Mouse (Mus musculus) kidney, embryonic 15.5 days (tissue): Measurements from ENCODE around the gene Hspb9. TPM values are rescaled to one million over a fixed set of nuclear protein-coding genes. Genes with fewer than 3 reads are reported as not detected.

Source experiments
- ATAC-seq: fragments of 200-750 bp; cut with Nextera tagmentation; replicated peaks from 2 replicates; pipeline ENCODE4 v1.8.0; 2017; ENCODE audit warnings: moderate TSS enrichment; ENCODE audit not compliant: low FRiP score
- H3K27ac ChIP-seq: fragments of 300-500 bp; sonication (generic); 2 replicates; pipeline ENCODE4 v1.5.1; 2015; ENCODE audit warnings: mild to moderate bottlenecking, inconsistent platforms
- H3K27me3 ChIP-seq: fragments of 300-500 bp; sonication (generic); 2 replicates; pipeline ENCODE4 v1.6.1; 2015; ENCODE audit warnings: inconsistent platforms
- H3K36me3 ChIP-seq: fragments of 300-500 bp; sonication (generic); 2 replicates; pipeline ENCODE4 v1.6.1; 2015; ENCODE audit warnings: inconsistent platforms
- H3K4me1 ChIP-seq: fragments of 300-500 bp; sonication (generic); 2 replicates; pipeline ENCODE4 v1.6.1; 2015; ENCODE audit warnings: inconsistent platforms
- H3K4me2 ChIP-seq: fragments of 300-500 bp; sonication (generic); 2 replicates; pipeline ENCODE4 v1.6.1; 2015; ENCODE audit warnings: moderate library complexity, mild to moderate bottlenecking, inconsistent platforms
- H3K4me3 ChIP-seq: fragments of 300-500 bp; sonication (generic); replicated peaks from 2 replicates; pipeline ENCODE4 v1.5.1; 2015; ENCODE audit warnings: mild to moderate bottlenecking, inconsistent platforms
- H3K9ac ChIP-seq: fragments of 300-500 bp; sonication (generic); 2 replicates; pipeline ENCODE4 v1.6.1; 2015; ENCODE audit warnings: mild to moderate bottlenecking, inconsistent platforms
- H3K9me3 ChIP-seq: fragments of 300-500 bp; sonication (generic); replicated peaks from 2 replicates; pipeline ENCODE4 v1.6.1; 2016; ENCODE audit warnings: inconsistent platforms
- WGBS: fragments of 180-500 bp; shearing (Covaris S2); methylation state at CpG from one replicate; pipeline ENCODE4 v1.1.7; 2015; ENCODE audit warnings: mixed read lengths; 5-methylcytosine and 5-hydroxymethylcytosine counted together
- polyA plus RNA-seq: library from polyadenylated mRNA; unstranded; fragments of >200 nt; fragmentation: Nextera tagmentation; extraction: Ambion mirVana; gene quantifications from 2 replicates; pipeline ENCODE4 v1.2.1, GENCODE M21; 2015

Gene Hspb9
- polyA plus RNA-seq, 1 experiment from 2014 or later, result not detected

DNA sequence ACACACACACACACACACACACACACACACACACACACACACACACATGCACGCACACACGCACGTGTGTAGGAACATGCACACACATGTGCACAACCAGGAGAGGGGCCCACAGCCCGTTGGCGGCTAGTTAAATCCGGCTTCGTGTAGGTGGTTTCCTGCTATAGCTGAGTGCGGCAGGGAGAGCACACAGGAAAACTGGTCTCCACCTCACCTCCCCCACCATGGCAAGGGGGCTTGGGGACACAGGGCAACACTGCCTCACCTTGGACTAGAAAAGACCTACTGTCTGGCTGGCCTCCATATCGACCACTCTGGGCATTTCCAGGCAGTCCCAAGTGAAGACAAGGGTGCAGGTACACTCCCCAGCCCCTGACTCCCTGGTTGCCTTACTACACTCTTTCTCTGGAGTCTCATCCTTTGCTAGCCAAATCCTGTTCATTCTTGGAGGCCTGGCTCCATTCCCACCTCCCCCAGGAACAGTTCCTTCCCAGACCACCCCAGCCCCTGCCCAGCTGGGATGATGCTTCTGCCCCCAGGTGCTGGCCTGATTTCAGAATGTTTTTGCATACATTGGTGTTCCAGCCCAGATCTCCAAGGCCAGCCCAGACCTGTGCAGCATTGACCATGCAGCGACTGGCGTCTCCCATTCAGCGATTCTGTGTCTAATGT lies 40.5 kb downstream of the Hspb9 start:
- Histone ChIP-seq H3K9ac (no peak overlapping the region), H3K4me3 (no peak overlapping the region), H3K36me3 (no peaks in the 10 kb centered on the region), H3K9me3 (no peaks in the 10 kb centered on the region), H3K4me2 (no peak overlapping the region), H3K27me3 (peaks cover 43% of the 10 kb centered on the region), H3K27ac (no peak overlapping the region), H3K4me1 (peaks cover 14% of the 10 kb centered on the region)
- WGBS, result 84% methylated on average over 12 of the region's 12 CpGs
- ATAC-seq, result no peak

DNA sequence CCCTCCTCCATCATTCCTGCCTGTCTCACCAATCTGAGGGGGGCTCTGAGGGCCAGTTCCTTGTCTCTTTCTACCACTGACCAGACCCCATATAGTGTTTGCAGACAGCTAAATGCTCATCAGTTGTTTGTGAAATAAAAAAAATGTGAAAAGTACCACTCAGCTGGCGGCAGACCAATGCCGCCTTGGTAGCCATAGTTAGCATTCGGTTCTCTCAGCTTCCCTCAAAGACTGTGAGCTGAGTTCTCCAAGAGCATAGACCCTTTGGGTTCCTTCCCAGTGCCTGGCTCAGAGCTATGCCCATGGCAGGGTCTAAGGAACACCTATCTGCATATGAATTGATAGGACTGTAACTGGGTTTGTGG lies 41.0 kb downstream of the Hspb9 start:
- Histone ChIP-seq H3K27ac (no peak overlapping the region), H3K4me1 (peaks cover 15% of the 10 kb centered on the region), H3K4me2 (no peak overlapping the region), H3K4me3 (no peak overlapping the region), H3K9me3 (no peaks in the 10 kb centered on the region), H3K9ac (no peak overlapping the region), H3K36me3 (no peaks in the 10 kb centered on the region), H3K27me3 (peaks cover 43% of the 10 kb centered on the region)
- ATAC-seq, result no peak
- 91% methylated on average over 3 of the region's 3 CpGs for WGBS

DNA sequence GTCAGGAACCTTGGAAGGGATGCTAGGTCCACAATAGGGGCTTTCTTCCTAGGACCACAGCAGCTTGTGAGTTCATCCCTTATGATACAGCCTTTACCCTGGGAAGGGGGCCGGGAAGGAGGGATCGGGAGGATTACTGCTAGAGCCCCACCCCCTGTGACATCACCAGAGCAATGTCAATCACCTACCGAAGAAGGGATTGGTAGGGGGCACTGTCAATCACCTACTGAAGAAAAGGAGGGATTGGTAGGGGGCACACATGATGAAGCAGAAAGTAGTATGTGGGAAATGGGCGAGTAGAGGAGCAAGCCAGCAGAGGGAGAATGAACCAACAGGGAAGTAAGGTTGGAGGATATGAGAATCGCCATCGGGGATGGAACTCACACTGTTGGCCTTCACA lies 42.8 kb downstream of the Hspb9 start:
- H3K27ac ChIP-seq, result no peak overlapping the region
- no peak for ATAC-seq
- H3K36me3 ChIP-seq, result no peaks in the 10 kb centered on the region
- no peak overlapping the region for H3K4me3 ChIP-seq
- H3K9me3 ChIP-seq, result no peaks in the 10 kb centered on the region
- WGBS, result 63% methylated on average over 6 of the region's 6 CpGs
- H3K9ac ChIP-seq, result no peak overlapping the region
- peaks cover 52% of the 10 kb centered on the region for H3K27me3 ChIP-seq
- peaks cover 19% of the 10 kb centered on the region for H3K4me1 ChIP-seq
- no peak overlapping the region for H3K4me2 ChIP-seq

DNA sequence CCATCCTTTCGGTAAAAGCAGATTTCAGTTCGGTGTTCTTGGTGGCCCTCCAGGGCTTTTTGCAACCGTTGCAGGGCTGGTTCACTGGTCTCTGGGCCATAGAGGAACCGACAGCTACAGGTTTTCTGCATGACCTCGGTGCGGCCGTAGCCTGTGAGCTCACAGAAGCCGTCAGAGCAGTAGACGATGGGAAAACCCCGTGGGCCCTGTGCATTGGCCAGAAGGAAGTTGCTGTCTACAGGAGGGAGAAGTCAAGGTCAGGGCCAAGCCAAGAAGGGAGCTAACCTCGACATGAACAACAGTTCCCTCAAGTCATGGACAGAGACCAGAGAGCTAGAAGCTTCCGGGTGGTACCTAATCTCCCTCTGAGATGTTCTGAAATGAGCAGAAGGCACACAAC lies 43.9 kb downstream of the Hspb9 start:
- Histone ChIP-seq H3K4me3 (no peak overlapping the region), H3K27me3 (peaks cover 56% of the 10 kb centered on the region), H3K4me2 (no peak overlapping the region), H3K9me3 (no peaks in the 10 kb centered on the region), H3K9ac (no peak overlapping the region), H3K27ac (no peak overlapping the region), H3K4me1 (peaks cover 21% of the 10 kb centered on the region), H3K36me3 (no peaks in the 10 kb centered on the region)
- WGBS, result 86% methylated on average over 12 of the region's 12 CpGs
- no peak for ATAC-seq

DNA sequence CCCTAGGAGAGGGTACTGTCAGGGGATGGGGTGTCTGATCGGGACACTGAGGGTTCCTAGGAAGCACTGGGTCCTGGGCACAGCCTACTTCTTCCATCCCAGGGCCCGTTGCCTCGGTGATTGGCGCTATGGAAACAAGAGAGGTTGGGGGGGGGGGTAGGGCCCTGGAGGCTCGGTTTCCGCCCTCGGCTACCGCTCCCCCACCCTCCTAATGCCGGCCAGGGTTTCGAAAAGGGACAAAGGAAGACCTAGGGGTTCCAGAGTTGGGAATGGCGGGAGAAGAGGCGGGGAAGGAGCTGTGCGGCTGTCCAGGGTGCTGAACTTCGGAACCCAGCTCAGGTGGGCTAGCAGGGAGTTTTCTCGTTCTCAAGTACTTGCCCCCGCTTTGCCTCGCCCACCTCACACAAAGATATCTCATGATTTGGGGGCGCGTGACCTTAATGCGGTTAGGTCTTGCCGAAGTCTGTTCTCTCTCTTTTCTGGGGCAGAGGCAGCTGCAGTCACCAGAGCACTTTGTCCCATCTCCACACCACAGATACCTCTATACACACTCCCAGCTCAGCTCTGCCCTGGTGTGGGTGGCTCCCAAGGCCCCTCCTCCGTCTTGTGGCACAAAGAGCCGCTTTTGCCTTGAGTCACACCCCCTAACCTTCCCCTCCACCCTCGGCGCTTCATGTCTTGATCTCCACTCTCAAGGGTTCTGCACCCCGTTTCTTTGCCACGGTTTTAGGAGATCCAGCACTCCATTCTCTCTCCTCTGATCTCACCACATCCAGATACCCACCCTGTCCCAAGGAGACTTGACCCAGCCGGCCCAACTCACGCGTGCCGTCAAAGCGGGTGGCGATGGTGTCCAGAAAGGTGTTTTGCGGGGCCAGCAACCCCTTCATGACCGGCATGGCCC lies 45.3 kb downstream of the Hspb9 start:
- Histone ChIP-seq H3K9ac (no peak overlapping the region), H3K36me3 (no peaks in the 10 kb centered on the region), H3K4me2 (peak overlapping the region; percentile 68), H3K27me3 (peaks cover 58% of the 10 kb centered on the region), H3K4me1 (peaks cover 21% of the 10 kb centered on the region), H3K9me3 (no peaks in the 10 kb centered on the region), H3K27ac (no peak overlapping the region), H3K4me3 (peak overlapping the region; percentile 37)
- ATAC-seq, result no peak
- 2% methylated on average over 34 of the region's 35 CpGs for WGBS

DNA sequence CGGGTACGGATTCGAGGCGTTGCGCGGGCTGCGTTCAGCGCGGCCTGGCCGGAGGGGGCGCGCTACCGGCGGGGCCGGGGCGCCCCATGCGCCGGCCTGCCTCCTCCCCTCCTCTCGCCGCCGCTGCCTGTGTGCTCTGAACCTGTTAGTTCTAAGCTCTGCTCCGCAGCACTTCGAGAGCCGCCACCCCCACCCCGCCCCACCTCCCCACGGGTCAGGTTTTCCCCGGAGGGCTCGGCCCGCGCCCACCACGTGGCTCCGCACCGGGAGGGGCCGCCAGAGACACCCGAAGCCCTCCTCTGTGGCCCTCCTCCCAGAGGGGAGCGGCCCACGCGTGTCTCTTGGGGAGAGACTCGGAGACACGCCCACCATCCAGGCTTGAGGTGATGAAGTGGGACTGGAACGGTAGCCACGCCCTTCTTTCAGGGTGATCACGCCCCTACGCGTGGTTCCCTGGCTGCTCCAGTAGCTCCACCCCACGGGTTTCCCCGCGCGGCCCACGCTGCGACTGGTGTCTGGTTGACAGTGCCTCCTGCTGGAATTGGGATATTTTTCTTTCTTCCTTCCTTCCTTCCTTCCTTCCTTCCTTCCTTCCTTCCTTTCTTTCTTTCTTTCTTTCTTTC lies 46.1 kb downstream of the Hspb9 start, which contains the start of gene Kcnh4:
Gene Kcnh4, minus strand, starts transcription at position 332 of the 623 bp plus-strand sequence.
- 2% methylated on average over 51 of the region's 51 CpGs for WGBS
- no peak for ATAC-seq
- Histone ChIP-seq H3K4me3 (peak within 1 kb of the TSS; percentile 37), H3K9ac (no peak within 1 kb of the TSS), H3K27me3 (peaks cover 58% of the 10 kb centered on the region), H3K36me3 (no peaks in the 10 kb centered on the region), H3K4me2 (peak within 1 kb of the TSS; percentile 68), H3K27ac (no peak within 1 kb of the TSS), H3K4me1 (peaks cover 21% of the 10 kb centered on the region), H3K9me3 (no peaks in the 10 kb centered on the region)

DNA sequence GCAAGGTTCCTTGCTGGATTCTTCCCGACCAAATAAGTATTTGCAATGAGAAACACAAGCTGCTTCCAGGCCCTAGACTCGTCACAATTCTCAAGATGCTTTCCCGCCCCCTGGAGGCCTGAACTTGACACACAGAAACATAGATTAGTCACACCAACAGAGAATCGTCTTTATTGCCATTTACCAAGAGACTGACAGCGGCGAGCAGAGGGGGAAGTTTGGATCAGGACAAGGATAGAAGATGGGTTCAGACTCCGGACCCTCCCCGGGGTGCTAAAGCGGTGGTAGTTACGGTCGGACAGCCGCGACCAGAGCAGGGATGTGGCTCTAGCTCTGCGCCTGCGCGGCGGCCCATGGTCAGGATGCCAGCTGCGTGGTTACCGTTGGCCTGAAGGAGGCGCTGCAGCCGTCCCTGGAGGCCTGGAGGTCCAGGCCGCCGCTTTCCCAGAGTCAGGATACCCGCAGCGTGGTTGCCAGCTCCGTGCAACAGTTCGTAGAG lies 47.9 kb downstream of the Hspb9 start:
- Histone ChIP-seq H3K27ac (no peak overlapping the region), H3K4me1 (peaks cover 21% of the 10 kb centered on the region), H3K4me2 (peak overlapping the region; percentile 69), H3K27me3 (peaks cover 50% of the 10 kb centered on the region), H3K9me3 (no peaks in the 10 kb centered on the region), H3K36me3 (no peaks in the 10 kb centered on the region), H3K4me3 (peak overlapping the region; percentile 41), H3K9ac (peak overlapping the region; percentile 19; the same call in 1 of the 2 replicates)
- under 1% methylated on average over 27 of the region's 27 CpGs for WGBS
- peak; percentile 76 for ATAC-seq

DNA sequence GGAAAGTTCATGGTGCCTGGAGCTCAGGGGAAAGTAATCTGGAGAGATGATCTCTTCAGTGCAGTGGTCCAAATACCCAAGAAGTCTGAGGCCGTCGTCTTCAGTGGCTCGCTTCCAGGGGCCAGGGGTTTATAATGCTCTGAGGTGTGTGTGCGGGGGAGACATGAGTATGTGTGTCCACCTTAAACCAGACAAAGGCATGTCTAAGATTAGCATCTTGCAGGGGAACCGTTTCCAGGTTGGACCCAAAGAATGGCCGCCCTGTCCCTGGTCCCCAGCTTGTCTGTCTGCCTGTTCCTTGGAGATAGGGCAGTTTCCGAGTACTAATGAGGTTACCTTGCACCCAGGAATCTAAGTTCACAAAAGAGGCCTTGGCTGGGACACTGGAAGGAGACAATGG lies 49.2 kb downstream of the Hspb9 start, which contains the start of gene Hcrt:
Gene Hcrt, minus strand, starts transcription at position 101 of the 400 bp plus-strand sequence.
- Histone ChIP-seq H3K36me3 (no peaks in the 10 kb centered on the region), H3K27ac (no peak within 1 kb of the TSS), H3K9me3 (no peaks in the 10 kb centered on the region), H3K27me3 (peaks cover 45% of the 10 kb centered on the region), H3K4me2 (peak within 1 kb of the TSS; percentile 69), H3K9ac (peak within 1 kb of the TSS; percentile 19; the same call in 1 of the 2 replicates), H3K4me1 (peaks cover 21% of the 10 kb centered on the region), H3K4me3 (peak within 1 kb of the TSS; percentile 41)
- no peak for ATAC-seq
- 76% methylated on average over 7 of the region's 7 CpGs for WGBS

Other genes with a start within 250 kb of the Hspb9 start
- 8.4 and 10.0 TPM in 2 replicates for gene Klhl11, start 241.1 kb upstream of the Hspb9 start, polyA plus RNA-seq
- gene Acly, start 185.8 kb upstream of the Hspb9 start, polyA plus RNA-seq, result 151 and 175 TPM in 2 replicates
- 0.99 and 1.1 TPM in 2 replicates for gene Ttc25, start 168.2 kb upstream of the Hspb9 start, polyA plus RNA-seq
- 25.3 and 29.6 TPM in 2 replicates for gene Cnp, start 138.9 kb upstream of the Hspb9 start, polyA plus RNA-seq
- 59.7 and 63.5 TPM in 2 replicates for gene Nkiras2, start 94.6 kb upstream of the Hspb9 start, polyA plus RNA-seq
- 238 and 241 TPM in 2 replicates for gene Dnajc7, start 93.7 kb upstream of the Hspb9 start, polyA plus RNA-seq
- 0.27 and 0.40 TPM in 2 replicates for gene Zfp385c, start 21.4 kb upstream of the Hspb9 start, polyA plus RNA-seq
- gene Dhx58, start 9.6 kb upstream of the Hspb9 start, polyA plus RNA-seq, result 2.8 and 3.6 TPM in 2 replicates
- gene Kat2a, start 1.4 kb upstream of the Hspb9 start, polyA plus RNA-seq, result 60.9 and 68.1 TPM in 2 replicates
- 29.5 and 32.3 TPM in 2 replicates for gene Rab5c, start 24.4 kb downstream of the Hspb9 start, polyA plus RNA-seq
- gene Kcnh4, start 46.1 kb downstream of the Hspb9 start, polyA plus RNA-seq, result 0.10 TPM in 1 of 2 replicates, not detected in the other
- gene Hcrt, start 49.1 kb downstream of the Hspb9 start, polyA plus RNA-seq, result not detected in 2 replicates
- 6.7 and 7.9 TPM in 2 replicates for gene Ghdc, start 57.1 kb downstream of the Hspb9 start, polyA plus RNA-seq
- gene Stat5b, start 136.9 kb downstream of the Hspb9 start, polyA plus RNA-seq, result 19.6 and 19.9 TPM in 2 replicates
- 3.1 and 3.7 TPM in 2 replicates for gene Stat5a, start 145.5 kb downstream of the Hspb9 start, polyA plus RNA-seq
- gene Stat3, start 225.7 kb downstream of the Hspb9 start, polyA plus RNA-seq, result 44.8 and 45.1 TPM in 2 replicates